Mouse (Mus musculus) ES-E14 (cell line): ENCODE data around the gene Cd247.

Experiments
- HCFC1 ChIP-seq: IDR thresholded peaks from 2 replicates; pipeline ENCODE4 v1.6.1; 2012; ENCODE audit warnings: low read length, inconsistent platforms, borderline replicate concordance; ENCODE audit not compliant: insufficient read depth
- ZNF384 ChIP-seq: IDR thresholded peaks from 2 replicates; pipeline ENCODE4 v1.6.1; 2012; ENCODE audit warnings: low read depth, low read length, inconsistent platforms

- TF ChIP-seq HCFC1: no peak
- TF ChIP-seq ZNF384: peak; percentile 86
Observed at GRCm38 (mm10) chr1:165864864-165865795, 76.6 kb downstream of the Cd247 start.
